Mouse (Mus musculus): Measurements from ENCODE around the gene Pold2. TPM values are rescaled to one million over a fixed set of nuclear protein-coding genes. Genes with fewer than 3 reads are reported as not detected.
A peak's percentile ranks its signal among the peaks of the same experiment; 100 is the strongest.

Gene Pold2
- polyA plus RNA-seq, 1 experiment from 2014 or later, result 155 TPM

GRCm38 (mm10) chr11:5855481-5855880 is 22.6 kb downstream of the Pold2 start:
- H3K9ac ChIP-seq (replicated peaks; ENCODE audit: low read length), result no peak overlapping the region

GRCm38 (mm10) chr11:5852314-5852713 is 25.8 kb downstream of the Pold2 start:
- ATAC-seq (ENCODE audit: low FRiP score, low TSS enrichment), result peak; percentile 79
- no peaks in the 10 kb centered on the region for H3K36me3 ChIP-seq (ENCODE audit: insufficient read depth, low read length)
- no peaks in the 10 kb centered on the region for H3K9me3 ChIP-seq (ENCODE audit: low read length)
- H3K9ac ChIP-seq (replicated peaks; ENCODE audit: low read length), result no peak overlapping the region
- WGBS, result 16% methylated on average over 1 of the region's 1 CpGs
- H3K27me3 ChIP-seq (ENCODE audit: insufficient read depth, low read length), result no peaks in the 10 kb centered on the region
- H3K4me1 ChIP-seq (ENCODE audit: insufficient read depth, low read length), result peaks cover 20% of the 10 kb centered on the region
- H3K4me2 ChIP-seq (replicated peaks; ENCODE audit: low read depth, low read length), result no peak overlapping the region
- no peak overlapping the region; the same call in 1 of the 2 replicates for H3K27ac ChIP-seq (ENCODE audit: low read length)
- no peak overlapping the region for H3K4me3 ChIP-seq (ENCODE audit: low read length)

More at GRCm38 (mm10) chr11:5855481-5855880, 22.6 kb downstream of the Pold2 start:
- peaks cover 4% of the 10 kb centered on the region; the same call in 1 of the 2 replicates for H3K9me3 ChIP-seq (ENCODE audit: low read length)
- no peaks in the 10 kb centered on the region for H3K36me3 ChIP-seq (ENCODE audit: insufficient read depth, low read length)
- H3K4me3 ChIP-seq (ENCODE audit: low read length), result no peak overlapping the region
- ATAC-seq (ENCODE audit: low FRiP score, low TSS enrichment), result no peak
- H3K27ac ChIP-seq (ENCODE audit: low read length), result no peak overlapping the region
- H3K27me3 ChIP-seq (ENCODE audit: insufficient read depth, low read length), result no peaks in the 10 kb centered on the region
- H3K4me2 ChIP-seq (replicated peaks; ENCODE audit: low read depth, low read length), result no peak overlapping the region
- peaks cover 16% of the 10 kb centered on the region for H3K4me1 ChIP-seq (ENCODE audit: insufficient read depth, low read length)

GRCm38 (mm10) chr11:5851021-5851736 is 26.9 kb downstream of the Pold2 start:
- Histone ChIP-seq H3K9me3 (ENCODE audit: low read length) (no peaks in the 10 kb centered on the region), H3K4me3 (ENCODE audit: low read length) (no peak overlapping the region), H3K9ac (replicated peaks; ENCODE audit: low read length) (no peak overlapping the region), H3K4me2 (replicated peaks; ENCODE audit: low read depth, low read length) (no peak overlapping the region), H3K4me1 (ENCODE audit: insufficient read depth, low read length) (peaks cover 20% of the 10 kb centered on the region), H3K36me3 (ENCODE audit: insufficient read depth, low read length) (no peaks in the 10 kb centered on the region), H3K27ac (ENCODE audit: low read length) (peak overlapping the region; percentile 20; the same call in 1 of the 2 replicates), H3K27me3 (ENCODE audit: insufficient read depth, low read length) (no peaks in the 10 kb centered on the region)
- ATAC-seq (ENCODE audit: low FRiP score, low TSS enrichment), result 0 out of 2 replicates have a peak, but pooled peaks have one; percentile 25
- WGBS, result 56% methylated on average over 4 of the region's 4 CpGs

GRCm38 (mm10) chr11:5850452-5850851 is 27.6 kb downstream of the Pold2 start:
- H3K36me3 ChIP-seq (ENCODE audit: insufficient read depth, low read length), result no peaks in the 10 kb centered on the region
- no peak overlapping the region for H3K27ac ChIP-seq (ENCODE audit: low read length)
- peaks cover 20% of the 10 kb centered on the region for H3K4me1 ChIP-seq (ENCODE audit: insufficient read depth, low read length)
- no peak overlapping the region for H3K4me2 ChIP-seq (replicated peaks; ENCODE audit: low read depth, low read length)
- ATAC-seq (ENCODE audit: low FRiP score, low TSS enrichment), result no peak
- no peaks in the 10 kb centered on the region for H3K27me3 ChIP-seq (ENCODE audit: insufficient read depth, low read length)
- no peak overlapping the region for H3K4me3 ChIP-seq (ENCODE audit: low read length)
- WGBS, result 67% methylated on average over 5 of the region's 5 CpGs
- H3K9me3 ChIP-seq (ENCODE audit: low read length), result no peaks in the 10 kb centered on the region
- H3K9ac ChIP-seq (replicated peaks; ENCODE audit: low read length), result no peak overlapping the region

- Histone ChIP-seq H3K9me3 (ENCODE audit: low read length) (no peaks in the 10 kb centered on the region), H3K27ac (ENCODE audit: low read length) (no peak overlapping the region), H3K9ac (replicated peaks; ENCODE audit: low read length) (no peak overlapping the region), H3K27me3 (ENCODE audit: insufficient read depth, low read length) (no peaks in the 10 kb centered on the region), H3K4me2 (replicated peaks; ENCODE audit: low read depth, low read length) (no peak overlapping the region), H3K36me3 (ENCODE audit: insufficient read depth, low read length) (no peaks in the 10 kb centered on the region), H3K4me3 (ENCODE audit: low read length) (no peak overlapping the region), H3K4me1 (ENCODE audit: insufficient read depth, low read length) (peaks cover 20% of the 10 kb centered on the region)
- 49% methylated on average over 2 of the region's 2 CpGs for WGBS
- ATAC-seq (ENCODE audit: low FRiP score, low TSS enrichment), result no peak
Observed at GRCm38 (mm10) chr11:5849316-5849715, 28.8 kb downstream of the Pold2 start.

- H3K27me3 ChIP-seq (ENCODE audit: insufficient read depth, low read length), result no peaks in the 10 kb centered on the region
- WGBS, result 63% methylated on average over 6 of the region's 6 CpGs
- no peaks in the 10 kb centered on the region for H3K36me3 ChIP-seq (ENCODE audit: insufficient read depth, low read length)
- no peak for ATAC-seq (ENCODE audit: low FRiP score, low TSS enrichment)
- no peaks in the 10 kb centered on the region for H3K9me3 ChIP-seq (ENCODE audit: low read length)
- no peak overlapping the region for H3K4me3 ChIP-seq (ENCODE audit: low read length)
- no peak overlapping the region for H3K4me2 ChIP-seq (replicated peaks; ENCODE audit: low read depth, low read length)
- H3K27ac ChIP-seq (ENCODE audit: low read length), result no peak overlapping the region
- H3K4me1 ChIP-seq (ENCODE audit: insufficient read depth, low read length), result peaks cover 20% of the 10 kb centered on the region
- H3K9ac ChIP-seq (replicated peaks; ENCODE audit: low read length), result no peak overlapping the region
Observed at GRCm38 (mm10) chr11:5848741-5849140, 29.4 kb downstream of the Pold2 start.

- ATAC-seq (ENCODE audit: low FRiP score, low TSS enrichment), result no peak
- Histone ChIP-seq H3K4me3 (ENCODE audit: low read length) (no peak overlapping the region), H3K9ac (replicated peaks; ENCODE audit: low read length) (no peak overlapping the region), H3K9me3 (ENCODE audit: low read length) (no peaks in the 10 kb centered on the region), H3K4me2 (replicated peaks; ENCODE audit: low read depth, low read length) (no peak overlapping the region), H3K36me3 (ENCODE audit: insufficient read depth, low read length) (no peaks in the 10 kb centered on the region), H3K27ac (ENCODE audit: low read length) (no peak overlapping the region), H3K27me3 (ENCODE audit: insufficient read depth, low read length) (no peaks in the 10 kb centered on the region), H3K4me1 (ENCODE audit: insufficient read depth, low read length) (peaks cover 11% of the 10 kb centered on the region)
- 54% methylated on average over 7 of the region's 7 CpGs for WGBS
Observed at GRCm38 (mm10) chr11:5846639-5847345, 31.3 kb downstream of the Pold2 start.

GRCm38 (mm10) chr11:5843131-5843530 is 35.0 kb downstream of the Pold2 start:
- Histone ChIP-seq H3K9me3 (ENCODE audit: low read length) (0 out of 2 replicates have a peak, but pooled peaks cover 2% of the 10 kb centered on the region), H3K4me3 (ENCODE audit: low read length) (no peak overlapping the region), H3K9ac (replicated peaks; ENCODE audit: low read length) (no peak overlapping the region), H3K4me1 (ENCODE audit: insufficient read depth, low read length) (no peaks in the 10 kb centered on the region), H3K27me3 (ENCODE audit: insufficient read depth, low read length) (no peaks in the 10 kb centered on the region), H3K4me2 (replicated peaks; ENCODE audit: low read depth, low read length) (no peak overlapping the region), H3K36me3 (ENCODE audit: insufficient read depth, low read length) (no peaks in the 10 kb centered on the region), H3K27ac (ENCODE audit: low read length) (no peak overlapping the region)
- no peak for ATAC-seq (ENCODE audit: low FRiP score, low TSS enrichment)
- WGBS, result 81% methylated on average over 3 of the region's 3 CpGs

GRCm38 (mm10) chr11:5841751-5842150 is 36.3 kb downstream of the Pold2 start:
- H3K9me3 ChIP-seq (ENCODE audit: low read length), result 0 out of 2 replicates have a peak, but pooled peaks cover 2% of the 10 kb centered on the region
- no peak overlapping the region for H3K4me3 ChIP-seq (ENCODE audit: low read length)
- no peak overlapping the region for H3K27ac ChIP-seq (ENCODE audit: low read length)
- no peak overlapping the region for H3K9ac ChIP-seq (replicated peaks; ENCODE audit: low read length)
- H3K4me2 ChIP-seq (replicated peaks; ENCODE audit: low read depth, low read length), result no peak overlapping the region
- no peak for ATAC-seq (ENCODE audit: low FRiP score, low TSS enrichment)
- H3K4me1 ChIP-seq (ENCODE audit: insufficient read depth, low read length), result peaks cover 4% of the 10 kb centered on the region; the same call in 1 of the 2 replicates
- no peaks in the 10 kb centered on the region for H3K27me3 ChIP-seq (ENCODE audit: insufficient read depth, low read length)
- no peaks in the 10 kb centered on the region for H3K36me3 ChIP-seq (ENCODE audit: insufficient read depth, low read length)
- WGBS, result 93% methylated on average over 2 of the region's 2 CpGs

GRCm38 (mm10) chr11:5840346-5840745 is 37.7 kb downstream of the Pold2 start:
- WGBS, result 80% methylated on average over 7 of the region's 7 CpGs
- Histone ChIP-seq H3K9ac (replicated peaks; ENCODE audit: low read length) (no peak overlapping the region), H3K27me3 (ENCODE audit: insufficient read depth, low read length) (no peaks in the 10 kb centered on the region), H3K27ac (ENCODE audit: low read length) (no peak overlapping the region), H3K4me2 (replicated peaks; ENCODE audit: low read depth, low read length) (no peak overlapping the region), H3K4me3 (ENCODE audit: low read length) (no peak overlapping the region), H3K4me1 (ENCODE audit: insufficient read depth, low read length) (peaks cover 11% of the 10 kb centered on the region; the same call in 1 of the 2 replicates), H3K9me3 (ENCODE audit: low read length) (0 out of 2 replicates have a peak, but pooled peaks cover 2% of the 10 kb centered on the region), H3K36me3 (ENCODE audit: insufficient read depth, low read length) (no peaks in the 10 kb centered on the region)
- no peak for ATAC-seq (ENCODE audit: low FRiP score, low TSS enrichment)

All from kidney, embryonic 16.5 days (tissue).